Comparison of ENCODE assay signal across 12 mouse cellular contexts in genomic region chr7:72193304-72193703, GRCm38 (mm10).
DNase-seq lines count a peak whose midpoint lies in the region; ATAC-seq lines count a peak whose summit lies in the region.
"Had no signal": no experiment of that assay in that cellular context is flagged by ENCODE, and none has a peak within 500 bp of the region (broad histone marks: within the 10 kb centered on the region; RNA-seq: fewer than 3 reads in every experiment).

No protein-coding gene starts in this region.

- H3K27me3 ChIP-seq in embryonic facial prominence, embryonic 14.5 days (replicated peaks; ENCODE audit: control insufficient read depth, insufficient read depth, low read length): no peaks in the 10 kb centered on the region
- H3K27me3 ChIP-seq in embryonic facial prominence, embryonic 10.5 days (replicated peaks; ENCODE audit: low read depth, poor library complexity, severe bottlenecking): no peaks in the 10 kb centered on the region
- H3K27me3 ChIP-seq: forebrain, embryonic 13.5 days had no signal

- no peaks in the 10 kb centered on the region for H3K36me3 ChIP-seq in embryonic facial prominence, embryonic 14.5 days (ENCODE audit: control insufficient read depth, insufficient read depth, low read length)
- H3K36me3 ChIP-seq in embryonic facial prominence, embryonic 10.5 days (replicated peaks): no peaks in the 10 kb centered on the region

- no peak overlapping the region for H3K4me2 ChIP-seq in embryonic facial prominence, embryonic 14.5 days (ENCODE audit: low read depth, low read length)
- H3K4me2 ChIP-seq: forebrain, embryonic 13.5 days had no signal

- no peak for ATAC-seq in embryonic facial prominence, embryonic 14.5 days (ENCODE audit: low read depth)
- no peak for ATAC-seq in CD4-positive, CD25-positive, alpha-beta regulatory T cell, adult 4 months
- ATAC-seq: forebrain, embryonic 13.5 days; intestine, embryonic 16.5 days had no signal

- no peak overlapping the region for H3K4me3 ChIP-seq in embryonic facial prominence, embryonic 14.5 days (ENCODE audit: low read depth, low read length)
- no peak overlapping the region for H3K4me3 ChIP-seq in embryonic facial prominence, embryonic 10.5 days
- H3K4me3 ChIP-seq: forebrain, embryonic 13.5 days had no signal

- H3K4me1 ChIP-seq in embryonic facial prominence, embryonic 14.5 days (ENCODE audit: control insufficient read depth, insufficient read depth, low read length): no peaks in the 10 kb centered on the region
- no peaks in the 10 kb centered on the region for H3K4me1 ChIP-seq in embryonic facial prominence, embryonic 10.5 days
- H3K4me1 ChIP-seq: forebrain, embryonic 13.5 days had no signal

- no peak overlapping the region for H3K9ac ChIP-seq in embryonic facial prominence, embryonic 14.5 days (ENCODE audit: low read depth, low read length)
- H3K9ac ChIP-seq: forebrain, embryonic 13.5 days had no signal

- no peak overlapping the region for H3K27ac ChIP-seq in embryonic facial prominence, embryonic 14.5 days (replicated peaks; ENCODE audit: low read depth, low read length)
- no peak overlapping the region for H3K27ac ChIP-seq in embryonic facial prominence, embryonic 10.5 days (replicated peaks)
- H3K27ac ChIP-seq: forebrain, embryonic 13.5 days had no signal

- no peaks in the 10 kb centered on the region for H3K9me3 ChIP-seq in embryonic facial prominence, embryonic 14.5 days (ENCODE audit: control insufficient read depth, low read length)
- no peaks in the 10 kb centered on the region for H3K9me3 ChIP-seq in embryonic facial prominence, embryonic 10.5 days
- H3K9me3 ChIP-seq: forebrain, embryonic 13.5 days had no signal

- peak; percentile 11 for DNase-seq in embryonic facial prominence, embryonic 14.5 days (ENCODE audit: low spot score)
- no peak for DNase-seq in embryonic facial prominence, embryonic 10.5 days (ENCODE audit: low spot score)
- peak; percentile 8 for DNase-seq in kidney, adult 9 months
- DNase-seq in kidney, postnatal 4 days: no peak
- DNase-seq in 416B (ENCODE audit: low read depth): peak; percentile 2
- DNase-seq in embryo, embryonic 11 days: peak; percentile 28
- DNase-seq in right cerebral cortex, adult 18-20 months: no peak
- DNase-seq: B cell, adult 2 months; thymus, postnatal 4 days had no signal

- WGBS in embryonic facial prominence, embryonic 14.5 days: 64% methylated on average over 1 of the region's 1 CpGs
- 65% methylated on average over 1 of the region's 1 CpGs for WGBS in embryonic facial prominence, embryonic 10.5 days

Comparison
In these comparisons a context has a peak if more than half of its experiments do, and no peak if none do; other contexts are left out.
1. DNase-seq: peak in embryonic facial prominence, embryonic 14.5 days (single experiment), kidney, adult 9 months (single experiment), 416B (single experiment) and embryo, embryonic 11 days (single experiment); none in embryonic facial prominence, embryonic 10.5 days (single experiment), kidney, postnatal 4 days (0 of 2) and right cerebral cortex, adult 18-20 months (single experiment).